Mouse (Mus musculus) olfactory bulb, adult 2 months (tissue): ENCODE results near the gene H2-Ab1. TPM values are rescaled to one million over a fixed set of nuclear protein-coding genes. Genes with fewer than 3 reads are reported as not detected.
"Not testable (repeated sequence)": the region's sequence is repeated elsewhere in the genome, so short reads cannot be mapped to it uniquely, and the experiment has no call there.

Experiments used
- H3K27ac ChIP-seq: fragments of 200-500 bp; 2 replicates; pipeline ENCODE4 v1.5.1; 2012; ENCODE audit warnings: low read depth, low read length; ENCODE audit not compliant: insufficient read depth
- H3K4me1 ChIP-seq: fragments of 200-500 bp; 2 replicates; pipeline ENCODE4 v1.6.1; 2012; ENCODE audit warnings: low read length; ENCODE audit not compliant: control insufficient read depth, insufficient read depth
- H3K4me3 ChIP-seq: fragments of 200-500 bp; 2 replicates; pipeline ENCODE4 v1.5.1; 2012; ENCODE audit warnings: mild to moderate bottlenecking, low read depth, low read length, moderate library complexity; ENCODE audit not compliant: insufficient read depth
- CTCF ChIP-seq: fragments of 200-500 bp; IDR thresholded peaks from 2 replicates; pipeline ENCODE4 v1.5.1; 2012; ENCODE audit warnings: low read depth, mild to moderate bottlenecking, low read length, moderate library complexity; ENCODE audit not compliant: insufficient read depth
- POLR2A ChIP-seq: fragments of 200-500 bp; IDR thresholded peaks from 2 replicates; pipeline ENCODE4 v1.6.1; 2012; ENCODE audit warnings: mild to moderate bottlenecking, low read depth, low read length, moderate library complexity; ENCODE audit not compliant: insufficient read depth
- WGBS: fragments of 180-500 bp; shearing (Covaris S2); methylation state at CpG from one replicate; pipeline ENCODE4 v1.1.7; 2018; 5-methylcytosine and 5-hydroxymethylcytosine counted together
- polyA plus RNA-seq: library from polyadenylated mRNA; stranded (reverse); fragments of >200 nt; gene quantifications from 2 replicates; pipeline ENCODE4 v1.2.4, GENCODE M21; 2012; ENCODE audit warnings: low replicate concordance; ENCODE audit not compliant: missing spikeins, insufficient read depth, insufficient read length

H2-Ab1 gene
- polyA plus RNA-seq, 1 experiment = not detected

DNA sequence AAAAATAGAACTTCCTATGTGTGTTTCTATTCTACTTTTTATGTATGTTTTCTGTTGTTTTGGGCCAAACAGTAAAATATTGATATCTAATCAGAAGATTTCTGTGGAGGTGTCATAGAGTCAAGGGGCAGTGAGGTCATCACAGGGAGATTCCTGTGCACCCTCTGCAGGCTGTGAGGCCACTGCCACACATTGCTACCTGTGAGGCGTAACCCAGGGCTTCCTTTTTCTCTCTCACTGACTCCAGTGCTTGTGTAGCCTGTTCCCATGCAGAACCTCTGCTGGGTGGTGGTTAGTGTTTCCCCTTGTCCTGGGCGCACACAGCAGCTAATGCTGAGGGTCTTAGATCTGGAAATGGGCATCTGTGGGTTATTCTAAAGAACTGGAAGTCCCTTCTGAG, 48.9 kb downstream of the H2-Ab1 start:
- Histone ChIP-seq H3K27ac (no peak overlapping the region), H3K4me1 (peaks cover 8% of the 10 kb centered on the region), H3K4me3 (no peak overlapping the region)
- WGBS = 94% methylated on average over 2 of the region's 2 CpGs
- TF ChIP-seq POLR2A = no peak
- no peak for TF ChIP-seq CTCF

DNA sequence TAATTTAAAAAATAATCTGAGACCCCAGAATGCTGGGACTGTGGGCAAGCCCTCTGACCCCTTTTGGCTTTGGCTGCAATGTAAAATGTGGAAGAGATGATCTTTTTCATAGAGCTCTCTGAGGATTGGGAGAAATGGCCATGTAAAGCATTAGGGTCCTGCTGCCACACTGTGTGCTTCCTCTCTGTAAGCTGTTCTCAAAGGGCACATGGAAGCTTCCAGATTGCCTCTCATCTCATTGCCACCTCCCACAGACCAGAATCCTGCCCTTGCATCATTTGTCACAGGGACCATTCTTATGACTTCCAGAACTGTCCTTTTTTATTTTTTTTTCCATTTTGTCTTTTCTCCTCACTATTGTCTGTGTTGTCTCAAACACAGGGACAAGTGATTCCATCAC, 49.7 kb downstream of the H2-Ab1 start:
- TF ChIP-seq POLR2A (no peak), CTCF (no peak)
- Histone ChIP-seq H3K4me1 (peaks cover 8% of the 10 kb centered on the region), H3K4me3 (no peak overlapping the region), H3K27ac (no peak overlapping the region)

DNA sequence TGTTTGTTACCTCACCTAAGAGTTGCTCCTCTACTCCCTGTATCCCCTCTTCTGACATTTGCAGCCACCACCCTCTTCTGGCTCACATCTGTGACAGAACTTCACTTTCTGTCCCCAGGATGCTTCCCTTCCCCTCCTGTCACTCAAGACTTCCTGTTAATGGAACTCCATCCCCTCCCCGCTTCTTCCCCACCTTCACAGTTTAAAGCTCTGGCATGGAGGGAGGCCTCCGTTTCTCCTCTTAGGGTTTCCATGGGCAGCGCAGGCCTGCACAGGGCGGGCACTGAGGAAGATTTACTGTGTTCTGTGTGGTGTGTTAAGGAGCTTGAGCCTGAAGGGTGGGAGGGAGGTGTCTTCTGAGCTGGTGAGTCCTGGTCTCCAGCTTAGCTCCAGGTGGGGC, 50.7 kb downstream of the H2-Ab1 start:
- TF ChIP-seq CTCF (no peak), POLR2A (no peak)
- Histone ChIP-seq H3K27ac (no peak overlapping the region), H3K4me3 (no peak overlapping the region), H3K4me1 (peaks cover 8% of the 10 kb centered on the region)
- 91% methylated on average over 4 of the region's 4 CpGs for WGBS

DNA sequence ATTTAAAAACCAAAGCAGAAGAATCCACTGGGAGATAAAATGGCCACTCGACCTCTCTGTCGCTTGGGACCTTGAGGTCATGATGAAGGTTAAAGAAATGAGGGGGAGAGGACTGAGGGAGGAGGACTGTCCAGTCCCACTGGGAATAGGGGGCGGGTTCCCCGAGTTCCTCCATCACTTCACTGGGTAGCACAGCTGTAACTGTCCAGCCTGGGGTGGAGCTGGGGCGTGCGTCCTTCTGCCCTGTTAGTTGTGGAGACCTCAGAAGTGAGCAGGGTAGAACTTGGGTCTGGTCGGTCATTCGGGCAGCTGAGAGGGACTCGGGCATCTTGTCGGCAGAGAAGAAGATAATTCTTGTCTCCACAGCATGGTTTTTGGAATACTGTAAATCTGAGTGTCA, 51.7 kb downstream of the H2-Ab1 start:
- Histone ChIP-seq H3K4me1 (peaks cover 8% of the 10 kb centered on the region), H3K4me3 (peak overlapping the region; percentile 81), H3K27ac (no peak overlapping the region)
- 31% methylated on average over 10 of the region's 10 CpGs for WGBS
- no peak for TF ChIP-seq CTCF
- TF ChIP-seq POLR2A = no peak

DNA sequence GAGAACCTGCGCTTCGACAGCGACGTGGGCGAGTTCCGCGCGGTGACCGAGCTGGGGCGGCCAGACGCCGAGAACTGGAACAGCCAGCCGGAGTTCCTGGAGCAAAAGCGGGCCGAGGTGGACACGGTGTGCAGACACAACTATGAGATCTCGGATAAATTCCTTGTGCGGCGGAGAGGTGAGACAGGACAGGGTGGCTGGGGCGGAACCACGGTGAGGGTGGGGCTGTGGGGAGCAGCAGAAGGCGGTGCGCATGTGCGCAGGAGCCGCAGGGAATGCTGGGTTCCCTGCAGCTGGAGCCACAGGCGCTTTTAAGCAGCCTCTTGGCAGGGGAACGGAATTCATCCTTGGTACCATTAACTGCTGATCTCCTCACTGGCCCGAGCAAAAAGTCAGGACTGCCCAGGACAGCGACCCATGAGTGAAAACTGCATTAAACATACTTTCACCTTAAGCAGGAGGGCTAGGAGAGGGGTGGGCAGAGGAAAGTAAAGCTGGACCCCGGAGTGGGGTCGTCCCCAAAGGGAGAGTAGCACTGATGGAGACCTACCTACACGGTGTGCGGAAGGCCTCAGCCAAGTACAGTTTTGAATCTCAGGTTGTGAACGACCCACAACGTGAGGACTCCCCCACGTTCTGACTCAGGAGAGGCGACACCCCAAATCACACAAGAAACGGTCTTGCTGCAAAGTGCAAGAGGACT, 52.3 kb downstream of the H2-Ab1 start:
- H3K4me3 ChIP-seq = peak overlapping the region; percentile 81
- WGBS = 21% methylated on average over 38 of the region's 38 CpGs
- 0 out of 2 replicates have a peak overlapping the region, but pooled peaks have one; percentile 49 for H3K27ac ChIP-seq
- TF ChIP-seq POLR2A = peak; percentile 83
- no peak for TF ChIP-seq CTCF
- H3K4me1 ChIP-seq = peaks cover 8% of the 10 kb centered on the region

DNA sequence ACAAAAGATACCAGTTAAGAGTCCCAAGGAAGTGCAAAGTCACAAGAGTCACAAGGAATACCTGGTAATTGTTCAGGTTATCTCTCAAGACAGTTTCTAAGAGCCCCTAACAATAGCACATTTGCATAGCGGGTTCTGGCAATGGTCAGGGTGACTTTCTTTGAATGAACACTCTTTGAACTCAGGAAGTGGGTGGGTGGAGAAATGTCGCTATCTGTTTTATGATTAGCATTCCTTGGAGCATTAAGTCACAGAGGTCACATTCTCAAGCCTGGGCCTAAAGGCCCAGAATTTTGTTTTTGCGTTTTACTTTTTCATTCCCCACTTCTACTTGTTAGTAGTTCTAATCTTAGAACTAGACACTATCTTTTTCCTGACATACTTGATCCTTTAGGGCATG, 53.0 kb downstream of the H2-Ab1 start:
- 92% methylated on average over 3 of the region's 3 CpGs for WGBS
- H3K4me1 ChIP-seq, H3K4me3 ChIP-seq, H3K27ac ChIP-seq: not testable (repeated sequence)

DNA sequence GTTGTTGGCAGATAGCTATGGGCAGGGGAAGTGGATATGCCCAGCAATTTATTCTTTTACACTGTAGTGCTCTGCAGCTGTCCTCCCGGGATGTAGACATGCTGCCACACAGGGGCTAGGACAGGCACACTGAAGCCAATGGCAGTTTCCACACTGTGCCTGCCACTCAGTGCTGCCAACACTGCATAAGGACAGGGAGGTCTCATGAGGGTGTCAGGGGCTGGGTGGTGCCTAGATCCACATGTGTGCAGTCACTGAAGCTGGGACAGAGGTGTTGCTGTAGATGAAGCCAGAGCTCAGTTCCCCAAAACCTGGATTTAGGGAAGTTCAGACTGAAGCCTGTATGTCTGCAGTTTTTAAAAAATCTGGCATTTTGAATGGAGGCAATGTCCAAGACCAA, 54.7 kb downstream of the H2-Ab1 start:
- TF ChIP-seq CTCF (no peak), POLR2A (no peak)
- Histone ChIP-seq H3K4me1 (peaks cover 8% of the 10 kb centered on the region), H3K27ac (no peak overlapping the region), H3K4me3 (no peak overlapping the region)
- 92% methylated on average over 1 of the region's 1 CpGs for WGBS

DNA sequence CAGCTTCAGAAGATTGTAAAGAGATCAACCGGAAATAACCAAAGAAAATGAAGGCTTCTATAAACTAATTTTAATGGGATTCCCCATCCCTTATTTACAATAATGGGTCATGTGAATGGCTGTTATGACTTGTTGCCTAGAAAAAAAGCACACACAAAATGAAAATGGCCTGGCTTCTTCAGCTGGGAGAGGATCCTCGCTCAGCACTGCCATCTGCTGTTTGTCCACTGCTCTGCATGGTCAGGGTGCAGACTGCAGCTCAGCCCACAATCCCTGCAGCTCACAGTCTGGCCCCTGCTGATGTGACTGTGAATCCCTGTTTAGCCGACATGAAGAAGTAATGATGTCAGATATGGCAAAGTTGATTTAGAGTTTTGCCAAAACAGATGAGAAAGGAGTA, 55.9 kb downstream of the H2-Ab1 start:
- peak; percentile 56 for TF ChIP-seq CTCF
- no peak for TF ChIP-seq POLR2A
- Histone ChIP-seq H3K4me1 (peaks cover 8% of the 10 kb centered on the region), H3K4me3 (no peak overlapping the region), H3K27ac (no peak overlapping the region)
- 35% methylated on average over 3 of the region's 3 CpGs for WGBS

DNA sequence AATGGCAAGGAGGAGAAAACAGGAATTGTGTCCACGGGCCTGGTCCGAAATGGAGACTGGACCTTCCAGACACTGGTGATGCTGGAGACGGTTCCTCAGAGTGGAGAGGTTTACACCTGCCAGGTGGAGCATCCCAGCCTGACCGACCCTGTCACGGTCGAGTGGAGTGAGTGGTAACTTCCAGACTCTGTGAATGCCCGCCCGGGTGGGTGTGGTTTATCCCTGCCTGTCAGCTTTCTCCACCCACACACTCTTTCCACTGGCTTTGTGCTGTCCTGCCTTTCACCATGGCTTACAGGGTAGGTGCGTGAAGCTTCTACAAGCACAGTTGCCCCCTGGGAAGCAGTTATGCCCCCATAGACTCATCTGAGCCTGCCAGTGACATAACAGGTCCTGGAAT, 56.8 kb downstream of the H2-Ab1 start:
- no peak overlapping the region for H3K27ac ChIP-seq
- H3K4me1 ChIP-seq = peaks cover 5% of the 10 kb centered on the region
- H3K4me3 ChIP-seq = no peak overlapping the region
- WGBS = 67% methylated on average over 9 of the region's 9 CpGs
- no peak for TF ChIP-seq POLR2A
- TF ChIP-seq CTCF = no peak

DNA sequence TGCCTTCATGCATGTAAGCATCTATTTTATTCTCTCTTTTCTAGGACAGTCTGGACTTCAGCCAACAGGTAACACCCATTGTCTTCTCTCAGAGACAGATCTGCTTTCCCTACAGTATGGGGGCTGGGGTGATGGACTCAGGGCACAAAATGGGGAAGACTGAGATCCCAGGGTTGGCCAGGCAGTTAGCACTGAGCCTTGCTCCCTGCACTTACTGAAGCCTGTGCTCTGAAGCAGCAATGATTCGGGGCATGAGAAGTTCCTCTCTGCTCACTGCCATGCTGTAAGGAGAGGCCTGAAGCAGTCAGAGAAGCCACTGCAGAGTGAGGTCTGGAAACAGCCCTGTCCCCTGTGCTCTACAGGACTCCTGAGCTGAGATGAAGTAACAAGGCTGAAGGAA, 58.0 kb downstream of the H2-Ab1 start:
- H3K4me1 ChIP-seq = no peaks in the 10 kb centered on the region
- no peak for TF ChIP-seq CTCF
- no peak for TF ChIP-seq POLR2A
- H3K4me3 ChIP-seq = no peak overlapping the region
- 84% methylated on average over 1 of the region's 1 CpGs for WGBS
- H3K27ac ChIP-seq = no peak overlapping the region
